Comparison of ENCODE assay signal across 7 mouse cellular contexts in the genomic region with DNA sequence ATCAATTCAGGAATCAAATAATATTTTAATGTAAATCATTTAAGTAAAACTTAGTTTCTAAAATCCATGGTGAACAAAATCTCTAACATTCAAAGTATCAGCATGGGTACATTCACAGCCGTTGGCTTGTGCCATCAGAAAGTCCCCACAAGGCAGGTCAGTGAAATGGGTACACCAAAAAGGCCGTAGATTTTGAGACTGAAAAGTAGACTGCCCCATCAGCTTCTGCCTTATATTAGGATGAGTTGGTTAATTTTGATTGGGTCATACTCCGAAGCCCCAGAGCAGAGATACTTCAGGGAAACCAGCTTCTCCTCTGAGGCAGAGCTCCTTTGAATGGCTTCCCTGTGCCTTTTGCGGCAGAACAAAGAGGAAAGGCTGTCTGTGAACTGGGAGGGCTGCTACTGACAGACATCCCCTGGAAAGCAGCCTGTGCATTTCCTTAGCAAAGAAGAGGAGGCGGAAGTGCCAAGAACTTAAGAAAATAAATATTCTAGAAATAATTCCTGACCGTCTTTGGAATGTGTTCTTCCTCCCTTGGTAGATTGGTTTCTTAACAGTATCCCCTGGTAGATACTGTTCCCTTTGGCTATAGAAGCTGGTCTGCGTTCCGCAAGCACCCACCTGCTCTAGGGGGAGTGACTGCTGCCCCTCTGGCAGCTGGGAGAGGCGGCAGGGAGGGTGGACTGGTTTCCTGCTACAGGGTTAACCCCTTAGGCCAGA.
DNase-seq lines count a peak whose midpoint lies in the region; ATAC-seq and TF ChIP-seq lines count a peak whose summit lies in the region.

No protein-coding gene starts in this region.

- H3K9me3 ChIP-seq in embryonic facial prominence, embryonic 11.5 days (replicated peaks; ENCODE audit: control insufficient read depth, low read length), result no peaks in the 10 kb centered on the region

- H3K27ac ChIP-seq in embryonic facial prominence, embryonic 11.5 days (replicated peaks; ENCODE audit: low read depth, low read length), result 0 out of 2 replicates have a peak overlapping the region, but pooled peaks have one; percentile 3
- H3K27ac ChIP-seq in olfactory bulb, adult 2 months (ENCODE audit: insufficient read depth, low read depth, low read length), result peak overlapping the region; percentile 69

- no peaks in the 10 kb centered on the region for H3K36me3 ChIP-seq in embryonic facial prominence, embryonic 11.5 days (replicated peaks; ENCODE audit: control insufficient read depth, insufficient read depth, low read depth, low read length)

- intact Hi-C loops in heart, postnatal 14 days (cut with DNase I), result loop anchor here (5.0 kb wide), 1 partner anchor 47 kb away; no protein-coding TSS in a partner anchor

- TF ChIP-seq POLR2A in brain, embryonic 14.5 days (IDR thresholded peaks at IDR 0.05; ENCODE audit: borderline replicate concordance, extremely low read depth, insufficient read depth, insufficient read length, poor library complexity, severe bottlenecking), result no peak
- TF ChIP-seq POLR2A in olfactory bulb, adult 2 months (IDR thresholded peaks at IDR 0.05; ENCODE audit: insufficient read depth, low read depth, low read length), result no peak

- ATAC-seq in embryonic facial prominence, embryonic 11.5 days (replicated peaks; ENCODE audit: insufficient number of reproducible peaks, low FRiP score, low TSS enrichment, low read depth), result no peak

- no peak overlapping the region for H3K4me3 ChIP-seq in embryonic facial prominence, embryonic 11.5 days (ENCODE audit: low read depth, low read length)
- no peak overlapping the region for H3K4me3 ChIP-seq in olfactory bulb, adult 2 months (ENCODE audit: insufficient read depth, low read depth, low read length)

- no peak overlapping the region for H3K9ac ChIP-seq in embryonic facial prominence, embryonic 11.5 days (replicated peaks; ENCODE audit: low read length)

- no peaks in the 10 kb centered on the region for H3K4me1 ChIP-seq in embryonic facial prominence, embryonic 11.5 days (ENCODE audit: control insufficient read depth, insufficient read depth, low read length)
- H3K4me1 ChIP-seq in olfactory bulb, adult 2 months (ENCODE audit: control insufficient read depth, insufficient read depth, low read length), result peaks cover 30% of the 10 kb centered on the region

- 24% methylated on average over 9 of the region's 9 CpGs for WGBS in embryonic facial prominence, embryonic 11.5 days
- WGBS in olfactory bulb, adult 2 months, result 56% methylated on average over 9 of the region's 9 CpGs

- no peak overlapping the region for H3K4me2 ChIP-seq in embryonic facial prominence, embryonic 11.5 days (ENCODE audit: low read depth, low read length)

- DNase-seq in brain, embryonic 14.5 days (ENCODE audit: low read depth), result peak; percentile 79
- peak; percentile 42 for DNase-seq in embryonic facial prominence, embryonic 11.5 days (ENCODE audit: low spot score)
- peak; percentile 35 to 38 for DNase-seq in heart, postnatal 14 days
- DNase-seq in kidney, postnatal 4 days, result peak; percentile 45 to 53
- no peak for DNase-seq in frontal cortex, postnatal 14 days (ENCODE audit: low spot score in 2 of 2)
- no peak for DNase-seq in spleen, postnatal 14 days (ENCODE audit: low spot score in 2 of 2)

- TF ChIP-seq CTCF in brain, embryonic 14.5 days (IDR thresholded peaks at IDR 0.05; ENCODE audit: borderline replicate concordance, extremely low read depth, insufficient read depth, insufficient read length), result no peak
- TF ChIP-seq CTCF in olfactory bulb, adult 2 months (IDR thresholded peaks at IDR 0.05; ENCODE audit: insufficient read depth, low read depth, low read length), result no peak

- no peaks in the 10 kb centered on the region for H3K27me3 ChIP-seq in embryonic facial prominence, embryonic 11.5 days (ENCODE audit: control insufficient read depth, insufficient read depth, low read length)

Comparison
In these comparisons a context has a peak if more than half of its experiments do, and no peak if none do; other contexts are left out.
1. DNase-seq: peak in brain, embryonic 14.5 days (single experiment), embryonic facial prominence, embryonic 11.5 days (single experiment), heart, postnatal 14 days (2 of 2) and kidney, postnatal 4 days (2 of 2); none in frontal cortex, postnatal 14 days (0 of 2) and spleen, postnatal 14 days (0 of 2).